ENCODE assay signal across 9 mouse cellular contexts in the genomic region with DNA sequence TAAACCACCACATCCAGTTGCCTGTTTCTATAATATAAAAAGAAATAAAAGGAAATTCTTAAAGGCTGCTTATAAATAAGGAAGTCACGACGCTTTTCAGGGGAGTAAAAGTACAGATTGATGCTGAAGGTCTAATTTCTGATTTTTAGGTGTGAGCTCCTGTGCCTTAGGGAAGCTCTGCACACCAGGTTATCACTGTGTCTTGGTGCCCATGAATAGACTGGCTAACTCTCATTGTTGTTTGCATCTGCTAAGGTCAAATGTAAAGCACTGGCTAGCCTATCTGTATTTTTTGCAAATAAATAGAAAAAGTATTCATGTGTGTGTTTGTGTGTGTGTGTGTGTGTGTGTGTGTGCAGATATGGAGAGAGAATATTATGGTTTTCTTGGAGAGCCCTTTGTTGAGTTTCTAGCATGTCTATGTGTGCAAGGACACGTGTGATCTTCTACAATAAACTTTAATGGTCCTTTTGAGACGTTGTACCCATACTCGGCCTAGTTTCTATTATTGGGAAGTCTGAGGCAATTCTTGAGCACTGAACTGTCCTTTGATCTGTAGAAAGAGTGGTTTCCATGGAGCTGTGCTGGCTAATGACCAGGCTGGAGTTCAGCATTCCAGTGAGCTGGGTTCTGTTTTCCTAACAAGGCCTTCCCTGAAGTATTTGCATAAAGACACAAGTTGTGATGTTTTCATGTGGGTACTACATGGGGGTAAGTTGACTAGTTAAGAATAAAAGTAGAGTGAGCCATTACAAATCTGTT.
A peak's percentile ranks its signal among the peaks of the same experiment; 100 is the strongest.
DNase-seq lines count a peak whose midpoint lies in the region; ATAC-seq lines count a peak whose summit lies in the region.
"Had no signal": no experiment of that assay in that cellular context is flagged by ENCODE, and none has a peak within 500 bp of the region (broad histone marks: within the 10 kb centered on the region; RNA-seq: fewer than 3 reads in every experiment).

No protein-coding gene starts in this region.

- 0 out of 2 replicates have a peak, but pooled peaks cover 4% of the 10 kb centered on the region for H3K4me1 ChIP-seq in intestine, embryonic 16.5 days (ENCODE audit: control insufficient read depth, insufficient read depth, low read length)
- H3K4me1 ChIP-seq: liver, embryonic 13.5 days had no signal

- no peaks in the 10 kb centered on the region for H3K36me3 ChIP-seq in intestine, embryonic 16.5 days (ENCODE audit: control insufficient read depth, insufficient read depth, low read length)
- H3K36me3 ChIP-seq: liver, embryonic 13.5 days had no signal

- H3K27me3 ChIP-seq in intestine, embryonic 16.5 days (replicated peaks; ENCODE audit: control insufficient read depth, insufficient read depth, low read length) = no peaks in the 10 kb centered on the region
- H3K27me3 ChIP-seq: liver, embryonic 13.5 days had no signal

- ATAC-seq in intestine, embryonic 16.5 days = peak; percentile 94

- 0 out of 2 replicates have a peak overlapping the region, but pooled peaks have one; percentile 24 for H3K27ac ChIP-seq in intestine, embryonic 16.5 days (ENCODE audit: low read length)
- H3K27ac ChIP-seq: liver, embryonic 13.5 days had no signal

- 57% methylated on average over 5 of the region's 5 CpGs for WGBS in intestine, embryonic 16.5 days

- no peaks in the 10 kb centered on the region for H3K9me3 ChIP-seq in intestine, embryonic 16.5 days (ENCODE audit: control insufficient read depth, low read length)
- H3K9me3 ChIP-seq: liver, embryonic 13.5 days had no signal

- H3K4me2 ChIP-seq in intestine, embryonic 16.5 days (ENCODE audit: low read depth, low read length) = no peak overlapping the region
- H3K4me2 ChIP-seq: liver, embryonic 13.5 days had no signal

- no peak overlapping the region for H3K9ac ChIP-seq in intestine, embryonic 16.5 days (ENCODE audit: low read depth, low read length)
- H3K9ac ChIP-seq: liver, embryonic 13.5 days had no signal

- H3K4me3 ChIP-seq in intestine, embryonic 16.5 days (ENCODE audit: low read length) = no peak overlapping the region
- H3K4me3 ChIP-seq: liver, embryonic 13.5 days had no signal

- peak; percentile 24 for DNase-seq in cerebellum, adult 9-10 months
- no peak for DNase-seq in cerebellum, postnatal 4 days (ENCODE audit: low spot score in 2 of 2)
- DNase-seq in brain, embryonic 18.5 days (ENCODE audit: low read depth, low spot score) = peak; percentile 3
- DNase-seq in lung, postnatal 14 days = peak; percentile 60
- no peak for DNase-seq in spleen, postnatal 14 days (ENCODE audit: low spot score in 2 of 2)
- no peak for DNase-seq in urinary bladder, postnatal 25 days (ENCODE audit: low spot score)
- DNase-seq in yolk sac, embryonic 10.5 days (ENCODE audit: low spot score) = no peak
- DNase-seq: liver, embryonic 13.5 days had no signal

Comparison
In these comparisons a context has a peak if more than half of its experiments do, and no peak if none do; other contexts are left out.
1. DNase-seq: peak in cerebellum, adult 9-10 months (single experiment), brain, embryonic 18.5 days (single experiment) and lung, postnatal 14 days (single experiment); none in cerebellum, postnatal 4 days (0 of 2), spleen, postnatal 14 days (0 of 2), urinary bladder, postnatal 25 days (single experiment) and yolk sac, embryonic 10.5 days (single experiment).